Mouse (Mus musculus): ENCODE measurements around the gene Tsku.

DNA sequence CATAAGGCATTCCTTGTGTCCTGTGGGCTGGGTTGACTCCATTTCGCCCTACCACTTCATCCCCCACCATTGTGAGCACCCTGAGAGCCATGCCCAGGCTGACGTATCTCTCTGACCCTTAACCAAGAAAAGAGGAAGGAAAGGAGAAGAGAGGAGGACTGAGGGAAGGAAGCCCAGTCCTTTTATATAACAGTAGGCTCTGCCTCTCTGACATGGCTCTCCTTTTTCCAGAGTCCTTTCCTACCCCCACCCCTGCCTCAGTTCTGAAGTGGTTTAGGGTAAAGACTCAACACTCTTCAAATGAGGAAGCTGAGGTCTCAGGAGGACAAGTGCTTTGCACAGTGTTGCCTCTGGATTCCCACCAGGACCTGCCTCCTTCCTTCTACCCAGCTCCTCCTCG, 27.1 kb downstream of the Tsku start:
- TF ChIP-seq CTCF (IDR thresholded peaks at IDR 0.05; ENCODE audit: low read depth, low read length) (no peak), POLR2A (IDR thresholded peaks at IDR 0.05; ENCODE audit: insufficient read depth, low read length) (no peak)

Measured in ES-Bruce4 (cell line).